Mouse (Mus musculus): ENCODE measurements at regions not wholly inside any gene's neighbourhood (a gene's known extent, or its start where the extent isn't known, plus 50 kb on each side); places are given as distances from the start of the nearest gene placed in this dataset.

DNA sequence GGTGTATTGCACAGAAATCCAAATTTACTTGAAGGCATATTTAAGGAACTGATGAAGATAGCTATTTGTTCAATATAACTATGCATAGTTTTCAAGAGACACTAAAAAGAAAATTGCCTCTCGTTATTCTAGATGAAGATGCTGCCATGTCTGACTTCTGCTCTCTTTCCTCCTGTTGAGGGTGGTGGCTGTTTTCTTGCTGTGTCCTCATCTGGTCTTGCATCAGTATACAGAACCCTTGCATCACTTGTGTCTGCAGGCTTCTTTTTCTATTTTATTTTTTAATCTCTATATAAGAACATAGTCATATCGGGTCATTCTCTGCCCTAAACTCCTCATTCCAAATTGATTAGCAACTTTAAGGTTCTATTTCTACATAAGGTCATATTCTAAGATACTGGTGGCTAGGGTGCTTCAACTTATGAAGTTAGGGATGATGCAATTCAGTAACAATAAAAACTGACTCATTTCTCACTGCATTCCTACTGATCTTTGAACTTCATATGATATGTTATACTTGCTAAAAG is 231.0 kb upstream of the Dph6 start:
- Histone ChIP-seq H3K27ac (ENCODE audit: control insufficient read depth, low read depth, low read length) (peak overlapping the region; percentile 42; the same call in 1 of the 2 replicates), H3K4me3 (ENCODE audit: control insufficient read depth in 1 of 2, insufficient read depth in 1 of 2, low read depth in 2 of 2, low read length in 2 of 2) (no peak overlapping the region), H3K79me2 (ENCODE audit: control insufficient read depth, insufficient read depth, low read length, poor library complexity) (no peaks in the 10 kb centered on the region), H3K36me3 (ENCODE audit: control insufficient read depth in 1 of 2, insufficient read depth in 2 of 2, low read length in 2 of 2) (no peaks in the 10 kb centered on the region), H3K4me1 (ENCODE audit: control insufficient read depth in 1 of 2, insufficient read depth in 2 of 2, low read length in 2 of 2) (no peaks in the 10 kb centered on the region; a peak in 1 of 4 replicates), H3K9me3 (replicated peaks; ENCODE audit: insufficient read depth, low read length) (no peaks in the 10 kb centered on the region), H3K9ac (ENCODE audit: control insufficient read depth, low read depth, low read length, poor library complexity, severe bottlenecking) (no peak overlapping the region), H3K27me3 (ENCODE audit: control insufficient read depth in 1 of 2, insufficient read depth in 2 of 2, low read length in 2 of 2) (no peaks in the 10 kb centered on the region)
- peak; percentile 9 for DNase-seq (ENCODE audit: low read depth, low spot score)
- peak; percentile 22; the same call in 1 of the 2 replicates for TF ChIP-seq ETS1 (IDR thresholded peaks at IDR 0.05; ENCODE audit: low read depth, low read length)
- TF ChIP-seq MEF2A (IDR thresholded peaks at IDR 0.05; ENCODE audit: extremely low read depth, insufficient replicate concordance, low read depth, low read length, poor library complexity, severe bottlenecking) = no peak
- TF ChIP-seq EP300 (IDR thresholded peaks at IDR 0.05; ENCODE audit: low read depth in 1 of 2, low read length in 2 of 2) = peak in 1 of 2 experiments; percentile 66; a peak in 1 of 4 replicates

DNA sequence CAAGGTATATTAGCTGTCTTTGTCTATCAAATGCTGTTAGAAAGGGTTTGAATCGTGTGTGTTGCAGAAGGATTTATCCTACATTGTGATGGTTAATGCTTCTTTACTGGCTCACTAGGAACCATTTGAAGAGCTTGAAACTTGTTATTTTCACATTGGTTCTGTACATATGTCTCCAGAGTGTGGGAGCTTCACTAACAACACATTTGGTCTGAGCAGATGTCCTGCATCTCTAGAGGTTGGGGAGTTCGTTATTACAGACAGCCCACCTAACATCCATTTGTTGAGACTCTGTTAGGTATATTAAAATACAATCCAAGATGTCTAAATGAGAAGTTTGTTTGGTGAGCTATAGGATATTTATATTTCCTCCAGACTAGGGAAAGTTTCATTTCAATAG is 244.0 kb upstream of the Dph6 start:
- no peaks in the 10 kb centered on the region for H3K36me3 ChIP-seq (ENCODE audit: control insufficient read depth in 1 of 2, insufficient read depth in 2 of 2, low read length in 2 of 2)
- H3K9me3 ChIP-seq (replicated peaks; ENCODE audit: insufficient read depth, low read length) = no peaks in the 10 kb centered on the region
- no peak overlapping the region for H3K4me3 ChIP-seq (ENCODE audit: control insufficient read depth in 1 of 2, insufficient read depth in 1 of 2, low read depth in 2 of 2, low read length in 2 of 2)
- no peaks in the 10 kb centered on the region for H3K27me3 ChIP-seq (ENCODE audit: control insufficient read depth in 1 of 2, insufficient read depth in 2 of 2, low read length in 2 of 2)
- no peak overlapping the region for H3K9ac ChIP-seq (ENCODE audit: control insufficient read depth, low read depth, low read length, poor library complexity, severe bottlenecking)
- H3K27ac ChIP-seq (ENCODE audit: control insufficient read depth, low read depth, low read length) = no peak overlapping the region
- no peak for DNase-seq (ENCODE audit: low read depth, low spot score)
- TF ChIP-seq POLR2AphosphoS2 (IDR thresholded peaks at IDR 0.05; ENCODE audit: low read length) (no peak), UBTF (IDR thresholded peaks at IDR 0.05; ENCODE audit: borderline replicate concordance, insufficient read depth, low read depth, low read length) (no peak), MYB (IDR thresholded peaks at IDR 0.05; ENCODE audit: low read depth, low read length) (no peak), MEF2A (IDR thresholded peaks at IDR 0.05; ENCODE audit: extremely low read depth, insufficient replicate concordance, low read depth, low read length, poor library complexity, severe bottlenecking) (no peak), NRF1 (IDR thresholded peaks at IDR 0.05; ENCODE audit: insufficient read depth, low read depth, low read length, poor library complexity, severe bottlenecking) (no peak), ZNF384 (IDR thresholded peaks at IDR 0.05; ENCODE audit: low read depth, low read length) (no peak), MYC (IDR thresholded peaks at IDR 0.05; ENCODE audit: low read depth, low read length) (no peak), GATA1 (IDR thresholded peaks at IDR 0.05; ENCODE audit: low read depth, low read length) (no peak), KAT2A (conservative IDR thresholded peaks at IDR 0.05; ENCODE audit: low read depth, low read length) (no peak), POLR2A (IDR thresholded peaks at IDR 0.05; ENCODE audit: control insufficient read depth in 1 of 2, insufficient read depth in 1 of 2, low read depth in 1 of 2, low read length in 2 of 2, poor library complexity in 1 of 2) (no peak), MAZ (IDR thresholded peaks at IDR 0.05; ENCODE audit: low read depth, low read length) (no peak), EP300 (IDR thresholded peaks at IDR 0.05; ENCODE audit: low read depth in 1 of 2, low read length in 2 of 2) (no peak), MXI1 (IDR thresholded peaks at IDR 0.05; ENCODE audit: low read depth, low read length) (no peak), SMC3 (IDR thresholded peaks at IDR 0.05; ENCODE audit: low read depth, low read length) (no peak), ELF1 (IDR thresholded peaks at IDR 0.05; ENCODE audit: low read depth, low read length) (no peak)
- H3K79me2 ChIP-seq (ENCODE audit: control insufficient read depth, insufficient read depth, low read length, poor library complexity) = no peaks in the 10 kb centered on the region
- no peaks in the 10 kb centered on the region for H3K4me1 ChIP-seq (ENCODE audit: control insufficient read depth in 1 of 2, insufficient read depth in 2 of 2, low read length in 2 of 2)

Data from MEL (cell line).